Mouse (Mus musculus) heart, postnatal 10 days (tissue): ENCODE measurements around the gene Gemin5. TPM values are rescaled to one million over a fixed set of nuclear protein-coding genes. Genes with fewer than 3 reads are reported as not detected.
A peak's percentile ranks its signal among the peaks of the same experiment; 100 is the strongest.
"Not testable (repeated sequence)": the region's sequence is repeated elsewhere in the genome, so short reads cannot be mapped to it uniquely, and the experiment has no call there.

Source experiments
- DNase-seq, 2 experiments: peaks; one replicate each; pipeline ENCODE4 v3.0.0; 2021
- intact Hi-C: fragments of 180-260 bp; cut with DNase I; formaldehyde crosslinking; loops from one replicate; pipeline ENCODE4 v1.15.1; 2025
- total RNA-seq, 2 experiments: library from RNA; stranded (reverse); gene quantifications; 2 replicates each; pipeline ENCODE4 v1.2.3; 2021

Gemin5 gene
- total RNA-seq, 2 experiments from 2014 or later = 10.2 to 11.9 TPM

DNA sequence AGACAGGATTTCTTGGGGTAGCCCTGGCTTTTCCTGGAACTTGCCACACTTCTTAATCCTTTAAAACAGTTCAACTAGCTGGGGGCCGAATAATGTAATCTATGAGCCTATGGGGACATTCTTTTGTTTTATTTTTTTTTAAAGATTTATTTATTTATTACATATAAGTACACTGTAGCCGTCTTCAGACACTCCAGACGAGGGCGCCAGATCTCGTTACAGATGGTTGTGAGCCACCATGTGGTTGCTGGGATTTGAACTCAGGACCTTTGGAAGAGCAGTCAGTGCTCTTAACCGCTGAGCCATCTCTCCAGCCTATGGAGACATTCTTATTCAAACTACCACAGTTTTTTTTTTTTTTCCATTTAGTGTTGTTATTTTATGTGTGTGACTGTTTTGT is 11.6 kb upstream of the Gemin5 start:
- DNase-seq = not testable (repeated sequence)
- intact Hi-C loops = loop anchor here (1.0 to 5.0 kb wide), 2 partner anchors 45 to 457 kb away; no protein-coding TSS in a partner anchor

DNA sequence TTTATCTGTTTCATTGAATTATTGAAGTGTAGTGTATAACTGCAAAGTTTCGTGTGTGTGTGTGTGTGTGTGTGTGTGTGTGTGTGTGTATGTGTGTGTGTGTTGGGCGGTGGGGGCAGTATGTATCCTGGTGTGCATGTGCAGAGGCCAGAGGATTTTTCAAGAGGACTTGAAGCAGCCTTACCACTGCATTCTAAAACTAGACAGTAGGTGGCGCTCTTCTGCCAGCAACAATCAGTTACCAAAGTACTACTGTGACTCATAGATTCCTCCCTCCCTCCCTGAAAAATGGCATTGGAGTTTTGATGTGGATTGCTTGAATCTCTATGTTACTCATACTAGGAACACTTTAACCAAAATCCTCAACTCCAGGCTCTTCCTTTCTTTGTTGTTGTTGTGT is 11.2 kb upstream of the Gemin5 start:
- intact Hi-C loops = loop anchor here (1.0 kb wide), 1 partner anchor 46 kb away; no protein-coding TSS in a partner anchor
- peak; percentile 82 to 90 for DNase-seq

DNA sequence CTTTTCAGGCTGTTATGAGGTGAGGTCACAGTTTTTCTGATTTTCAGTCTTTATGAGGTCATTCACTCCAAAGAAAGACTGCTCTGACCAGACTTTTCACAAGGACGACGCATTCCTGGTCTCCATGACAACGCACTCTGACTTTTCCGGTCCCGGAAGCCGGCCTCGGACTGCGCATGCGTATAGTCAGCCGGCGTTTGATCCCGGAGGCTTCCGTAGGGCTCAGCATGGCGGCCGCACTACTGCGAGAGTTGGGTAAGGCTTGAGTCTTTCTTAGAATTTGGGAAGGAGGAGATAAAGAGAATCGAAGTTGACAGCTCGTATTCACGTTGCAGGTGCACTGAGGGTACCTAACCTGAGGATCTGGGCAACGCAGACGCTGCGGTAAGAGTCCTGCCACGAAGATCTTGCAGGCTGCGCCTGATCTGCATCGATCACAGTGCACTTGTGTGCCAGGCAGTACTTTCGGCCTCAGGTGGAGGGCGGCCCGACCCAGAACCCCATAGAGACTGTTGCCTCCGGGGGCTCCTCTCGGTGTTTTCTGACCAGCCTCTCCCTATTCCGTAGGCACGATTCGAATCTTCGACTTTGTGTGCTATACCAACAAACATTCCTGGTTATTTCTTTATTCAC is 3.2 kb upstream of the Gemin5 start, which contains the start of gene Mrpl22:
TSS of gene Mrpl22 (plus strand) at position 203 of the 633 bp plus-strand sequence.
- intact Hi-C loops = no loop called here
- DNase-seq = peak; percentile 96 to 99

DNA sequence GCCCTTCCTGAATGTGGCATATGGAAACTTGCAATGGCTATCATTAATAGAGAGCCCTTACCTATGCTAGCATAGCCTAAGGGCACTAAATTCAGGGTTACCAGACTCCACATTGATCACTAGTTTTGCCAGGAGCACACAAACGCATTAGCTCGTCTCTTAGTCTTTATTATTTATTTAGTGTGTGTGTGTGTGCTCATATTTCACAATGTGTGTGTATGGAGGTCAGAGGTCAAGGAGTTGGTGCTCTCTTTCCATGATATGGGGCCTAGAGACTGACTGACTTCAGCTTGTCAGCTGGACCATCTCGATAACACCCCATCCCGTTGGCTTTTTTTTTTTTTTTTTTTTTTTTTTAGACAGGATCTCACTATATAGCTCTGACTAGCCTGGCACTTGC is 1.3 kb upstream of the Gemin5 start:
- intact Hi-C loops = loop anchor here (5.0 kb wide), 2 partner anchors 162 to 217 kb away; partner anchors contain the start of gene Larp1
- DNase-seq = no peak

DNA sequence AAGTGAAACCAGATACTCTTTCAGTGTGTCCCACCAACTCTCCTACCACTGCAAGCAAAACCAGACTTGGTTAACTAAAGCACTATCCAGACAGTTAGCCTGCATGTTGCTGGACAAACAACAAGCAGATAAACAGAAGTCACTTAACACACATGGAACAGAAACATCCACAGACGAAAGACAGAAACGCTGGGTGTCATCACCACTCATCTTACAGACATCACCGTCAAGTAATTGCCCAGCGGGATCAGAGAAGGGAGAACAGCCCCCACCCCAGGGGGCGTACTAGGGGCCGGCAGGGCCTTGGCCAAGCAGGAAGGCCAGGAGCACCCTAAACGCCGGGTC is 545 bp downstream of the Gemin5 start:
- intact Hi-C loops = loop anchor here (5.0 kb wide), 2 partner anchors 160 to 215 kb away; partner anchors contain the start of gene Larp1
- no peak for DNase-seq

DNA sequence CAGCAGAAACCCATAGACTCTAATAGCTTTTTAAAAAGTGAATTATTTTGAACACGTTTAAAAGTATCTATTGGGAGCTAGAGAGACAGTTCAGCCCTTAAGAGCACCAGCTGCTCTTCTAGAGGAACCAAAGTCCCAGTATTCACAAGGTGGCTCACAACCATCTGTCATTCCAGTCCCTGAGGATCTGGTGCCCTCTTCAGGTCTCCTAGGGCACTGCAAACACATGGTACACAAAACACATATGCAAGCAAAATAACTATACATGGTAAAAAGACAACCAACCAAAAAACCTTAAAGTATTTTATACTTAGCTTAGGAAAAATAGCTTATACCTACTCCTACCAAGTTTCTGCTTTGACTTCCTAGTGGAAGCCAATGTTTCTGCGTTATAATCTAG is 3.3 kb downstream of the Gemin5 start:
- intact Hi-C loops = loop anchor here (5.0 kb wide), 2 partner anchors 158 to 213 kb away; partner anchors contain the start of gene Larp1

DNA sequence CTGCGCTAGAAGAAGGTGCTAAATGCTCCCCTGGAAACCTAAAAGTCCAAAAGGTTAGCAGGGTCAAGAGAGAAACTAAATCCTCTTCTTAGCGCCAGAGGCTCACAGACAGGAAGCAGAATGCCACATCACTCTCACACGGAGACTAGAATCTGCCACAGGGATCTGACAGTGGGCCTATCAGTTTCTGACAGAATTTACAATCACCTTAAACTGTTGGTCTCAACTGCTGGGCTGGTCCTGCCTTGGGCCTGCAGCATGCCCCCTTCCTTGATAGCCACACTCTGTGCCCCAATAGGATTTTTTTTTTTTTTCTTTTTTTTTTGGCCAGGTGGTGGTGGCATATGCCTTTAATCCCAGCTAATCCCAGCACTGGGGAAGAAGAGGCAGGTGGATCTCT is 11.5 kb downstream of the Gemin5 start:
- no peak for DNase-seq
- intact Hi-C loops = no loop called here

More for the DNA sequence above, 3.3 kb downstream of the Gemin5 start:
- no peak for DNase-seq

DNA sequence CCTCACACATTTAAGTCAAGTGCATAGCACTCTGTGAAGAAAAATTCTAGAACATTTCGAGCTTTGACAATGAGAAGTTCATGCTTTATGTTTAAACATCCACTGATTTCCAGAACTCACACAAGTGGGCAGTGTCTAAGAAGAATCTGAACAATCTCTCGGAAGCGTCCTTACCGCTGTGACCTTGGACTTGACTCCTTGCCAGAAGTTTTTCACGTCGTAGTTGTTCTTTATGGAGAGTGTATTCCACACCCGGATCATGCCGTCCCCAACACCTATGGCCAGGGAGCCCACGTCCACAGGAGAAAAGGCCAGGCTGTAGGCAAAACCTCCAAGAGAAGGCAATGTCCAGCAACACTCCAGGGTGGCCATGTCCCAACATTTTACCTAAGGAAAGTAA is 12.9 kb downstream of the Gemin5 start:
- DNase-seq = no peak
- intact Hi-C loops = no loop called here

DNA sequence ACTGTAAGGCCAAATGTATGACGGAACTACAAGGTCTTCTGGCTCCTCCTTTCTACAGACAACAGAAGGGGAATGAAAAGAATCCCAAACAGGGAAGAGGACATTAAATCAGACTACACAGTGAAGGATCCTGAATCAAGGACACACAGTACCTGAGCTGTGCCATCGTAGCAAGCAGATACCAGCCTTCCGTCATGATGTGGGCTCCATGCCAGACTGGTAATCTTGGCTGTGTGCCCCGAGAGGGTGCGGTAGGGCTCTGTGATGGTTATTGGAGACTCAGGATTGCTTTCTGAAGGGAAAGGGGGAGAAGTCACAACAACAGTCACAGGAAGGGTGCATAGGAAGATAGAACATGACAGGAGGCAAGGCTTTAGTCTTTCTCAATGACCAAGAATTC is 22.1 kb downstream of the Gemin5 start:
- intact Hi-C loops = no loop called here
- peak; percentile 47 to 54 for DNase-seq

DNA sequence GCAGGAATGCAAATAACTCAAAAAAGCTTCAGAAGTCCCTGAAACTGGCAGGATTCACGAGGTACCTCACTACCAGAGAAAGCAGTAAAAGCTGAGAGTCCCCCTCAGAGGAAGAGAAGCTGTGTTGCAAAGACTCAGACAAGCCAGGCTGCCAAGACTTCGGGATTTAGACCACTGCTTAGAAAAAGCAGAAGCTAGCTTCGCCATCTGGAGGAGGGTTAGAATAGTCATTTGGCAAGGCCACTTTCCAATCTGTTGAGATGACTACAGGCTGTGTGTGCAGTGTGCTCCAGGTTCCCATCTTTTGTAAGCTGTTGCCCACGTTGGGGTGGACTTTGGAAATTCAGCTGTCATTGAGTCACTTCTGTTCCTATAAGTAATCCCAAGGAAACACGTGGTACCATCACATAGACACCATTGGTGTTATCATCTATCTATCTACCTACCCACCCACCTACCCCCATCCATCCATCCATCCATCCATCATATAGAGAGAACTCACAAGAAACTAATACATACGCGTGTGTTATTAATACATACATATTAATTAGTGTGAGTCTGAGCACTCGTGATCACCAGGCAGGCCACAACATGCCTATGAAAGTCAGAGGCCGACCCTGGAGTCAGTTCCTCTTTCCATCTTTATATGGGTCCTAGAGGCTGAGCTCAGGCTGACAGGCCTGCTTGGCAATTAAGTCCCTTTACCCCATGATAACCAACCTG is 24.5 kb downstream of the Gemin5 start:
- intact Hi-C loops = no loop called here
- DNase-seq = no peak

DNA sequence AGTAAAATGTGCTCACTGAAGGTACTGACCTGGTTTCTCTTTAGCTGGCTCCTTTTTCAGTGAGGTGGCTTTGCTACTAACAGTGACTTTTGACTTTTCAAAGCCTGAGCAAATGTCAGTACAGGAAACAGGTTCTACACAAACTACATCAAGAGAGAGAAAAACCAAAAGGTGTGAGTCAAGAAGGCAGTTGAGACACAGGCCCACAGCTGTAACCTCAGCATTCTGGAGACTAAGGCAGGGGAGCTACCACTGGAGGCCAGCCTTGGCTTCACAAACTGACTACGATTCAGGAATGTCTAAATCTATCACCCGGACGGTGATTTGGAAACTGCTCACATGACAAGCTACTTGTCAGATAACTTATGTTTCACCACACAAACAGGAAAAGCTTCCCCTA is 28.9 kb downstream of the Gemin5 start:
- intact Hi-C loops = no loop called here
- DNase-seq = no peak

DNA sequence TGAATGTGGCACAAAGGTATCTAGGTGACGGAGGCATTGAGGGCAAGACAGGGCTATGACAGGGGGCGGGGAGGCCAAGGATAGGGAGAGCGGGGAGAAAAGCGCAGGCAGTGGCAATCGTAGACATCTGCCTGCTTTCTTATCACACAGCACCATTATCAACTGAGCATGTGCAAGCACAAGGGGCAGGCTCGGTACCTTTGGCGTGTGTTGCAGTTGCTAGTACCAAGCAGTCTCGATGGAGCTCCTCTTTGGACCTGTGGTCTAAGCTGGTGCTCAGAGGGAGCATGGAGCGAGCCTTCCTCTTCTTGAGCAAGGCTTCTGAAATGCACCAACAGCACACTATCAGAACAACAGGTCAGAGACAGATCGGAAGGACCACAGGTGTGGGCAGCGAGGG is 29.5 kb downstream of the Gemin5 start:
- intact Hi-C loops = no loop called here
- no peak for DNase-seq

DNA sequence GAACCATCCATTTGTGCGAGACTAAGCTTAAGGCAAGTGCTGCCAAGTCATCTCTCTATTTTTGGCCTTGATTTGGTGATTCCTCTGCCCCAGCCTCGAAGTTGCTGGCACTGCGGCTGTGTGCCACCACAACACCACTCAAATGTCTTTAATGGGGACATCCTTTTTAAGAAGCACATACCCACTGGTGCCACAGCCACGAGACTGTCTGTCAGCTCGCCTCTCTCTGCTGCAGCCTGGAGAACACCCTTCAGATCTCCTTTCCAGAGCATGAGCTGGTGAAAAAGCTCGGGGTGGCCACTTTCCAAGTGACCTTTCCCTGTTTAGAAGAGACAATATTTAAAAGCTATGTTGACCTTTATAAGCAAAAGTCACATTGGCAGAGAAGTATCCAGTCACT is 31.7 kb downstream of the Gemin5 start:
- intact Hi-C loops = no loop called here
- no peak for DNase-seq

DNA sequence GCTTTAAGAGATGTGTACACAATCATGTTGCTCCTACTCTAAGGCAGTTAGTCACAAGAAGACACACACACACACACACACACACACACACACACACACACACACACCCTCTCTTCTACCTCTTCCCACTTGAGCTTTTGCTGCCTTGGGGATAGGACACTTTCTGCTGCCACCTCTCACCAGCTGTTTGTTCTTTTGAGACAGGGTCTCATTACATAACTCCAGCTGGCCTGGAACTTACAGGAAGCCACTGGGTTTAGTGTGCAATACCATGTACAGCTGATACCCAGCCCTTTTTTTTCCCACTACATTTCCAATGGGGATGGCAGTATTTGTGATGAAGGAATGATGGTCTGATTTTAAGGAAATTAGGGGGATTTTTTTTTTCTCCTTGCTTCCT is 33.0 kb downstream of the Gemin5 start:
- no peak for DNase-seq
- intact Hi-C loops = no loop called here

DNA sequence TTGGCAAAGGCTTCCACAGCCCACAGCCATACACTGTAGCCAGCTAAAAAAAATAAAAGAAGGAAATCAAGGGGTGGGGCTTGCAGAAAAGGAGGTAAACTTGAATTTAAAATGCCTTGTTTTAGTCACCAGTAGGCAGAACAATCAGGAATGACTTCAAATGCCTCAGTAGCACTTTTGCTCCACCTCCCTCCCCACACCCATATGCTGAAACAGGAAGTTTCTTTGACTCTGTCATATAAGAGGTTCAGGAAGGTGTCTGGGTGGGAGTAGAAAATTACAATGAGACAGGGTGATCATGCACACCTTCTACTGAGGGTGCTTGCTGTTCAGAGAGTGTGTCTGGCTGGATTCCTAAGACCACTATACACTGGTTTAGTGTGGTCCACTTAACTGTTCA is 33.5 kb downstream of the Gemin5 start:
- DNase-seq = no peak
- intact Hi-C loops = no loop called here

DNA sequence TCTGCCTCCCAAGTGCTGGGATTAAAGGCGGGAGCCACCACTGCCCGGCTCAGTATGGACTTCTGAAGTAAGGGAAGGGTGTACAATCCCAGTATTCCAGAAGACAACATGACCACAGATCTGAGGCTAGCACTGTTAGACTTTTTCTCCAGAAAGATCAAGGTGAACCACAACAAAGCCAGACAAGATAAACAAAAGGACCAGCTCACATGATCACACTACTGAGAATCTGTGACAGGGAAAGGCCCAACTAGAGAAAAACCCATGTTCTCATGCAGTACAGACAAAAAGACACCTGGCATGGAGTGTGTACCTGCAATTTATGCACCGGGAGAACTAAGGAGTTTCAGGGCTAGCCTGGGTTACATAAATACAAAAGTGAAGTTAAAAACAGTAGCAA is 36.3 kb downstream of the Gemin5 start:
- intact Hi-C loops = no loop called here
- DNase-seq = no peak

DNA sequence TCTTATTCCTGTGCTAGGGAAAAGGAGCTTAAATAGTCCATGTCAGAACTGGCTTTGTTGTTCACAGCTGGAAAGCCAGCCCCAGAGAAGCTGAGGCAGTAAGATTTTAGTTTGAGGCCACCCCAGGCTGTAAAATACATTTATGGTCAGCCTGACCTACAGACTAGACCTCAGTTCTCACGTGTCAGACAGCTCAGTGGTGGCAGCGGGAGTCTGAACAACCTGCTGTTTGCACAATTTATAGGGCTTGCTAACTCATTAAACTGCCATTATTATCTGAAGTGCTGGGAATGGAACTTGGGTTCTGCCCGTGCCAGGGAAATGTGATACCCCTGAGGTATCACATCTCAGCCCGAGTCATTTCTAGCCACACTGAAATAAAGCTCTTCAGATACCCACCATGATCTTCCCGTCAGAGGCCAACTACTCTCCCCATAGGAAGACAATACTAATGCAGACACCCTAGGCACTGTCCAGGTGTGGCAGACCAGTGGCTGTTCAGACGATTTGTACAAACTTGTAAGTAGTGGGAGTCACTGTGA is 39.0 kb downstream of the Gemin5 start:
- no peak for DNase-seq
- intact Hi-C loops = no loop called here

DNA sequence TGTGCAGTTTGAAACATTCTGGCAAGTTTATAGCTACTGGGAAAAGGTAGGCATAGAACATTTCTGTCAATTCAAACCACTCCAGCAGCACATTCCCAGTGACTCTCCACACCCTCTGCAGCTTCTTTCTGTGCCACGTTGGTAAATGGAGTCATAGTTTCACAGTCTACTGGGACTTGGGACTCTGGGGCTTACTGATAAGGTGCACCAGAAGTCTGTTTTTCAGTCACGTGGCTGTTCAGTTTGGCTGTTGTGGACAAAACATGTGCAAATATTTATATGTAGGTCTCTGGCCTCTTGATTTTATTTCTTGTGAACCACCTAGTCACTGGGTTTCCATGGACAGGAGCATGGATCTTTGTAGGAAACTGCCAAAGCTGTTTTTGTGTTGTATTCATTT is 40.8 kb downstream of the Gemin5 start:
- intact Hi-C loops = no loop called here
- DNase-seq = no peak

DNA sequence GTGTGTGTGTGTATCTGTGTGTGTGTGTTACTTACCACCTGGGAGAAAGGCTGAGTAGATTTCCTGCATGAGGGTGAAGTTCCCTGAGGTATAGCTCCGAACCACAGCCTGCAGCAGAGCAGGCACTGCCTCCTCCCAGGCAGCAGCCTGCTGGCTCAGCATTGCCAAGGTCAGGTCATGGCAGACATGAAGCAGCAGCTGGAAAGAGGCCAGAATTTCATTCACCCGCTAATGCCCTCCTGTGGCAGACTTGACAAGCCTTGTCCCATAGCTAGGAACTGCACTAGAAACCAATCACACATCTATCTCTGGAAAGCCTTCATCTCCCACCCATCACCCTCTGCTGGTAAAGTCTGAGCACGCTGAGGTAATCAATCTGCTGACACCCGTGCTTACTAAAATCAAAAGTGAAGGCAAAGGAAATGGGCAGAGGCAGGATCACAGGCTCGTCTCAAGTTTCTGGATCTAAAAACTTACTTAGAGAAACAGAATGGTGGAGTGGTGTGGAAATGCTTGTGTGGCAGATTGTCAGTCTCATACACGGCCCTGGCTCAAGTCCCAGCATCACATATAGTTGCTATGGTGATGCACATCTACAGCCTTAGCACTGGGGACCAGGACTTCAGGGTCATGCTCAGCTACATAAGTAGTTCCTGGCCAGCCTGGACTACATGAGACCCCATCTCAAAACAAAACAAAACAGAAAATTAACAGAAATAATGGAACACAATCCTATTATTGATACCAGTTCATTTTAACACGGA is 41.8 kb downstream of the Gemin5 start:
- DNase-seq = peak; percentile 83 to 85
- intact Hi-C loops = no loop called here

DNA sequence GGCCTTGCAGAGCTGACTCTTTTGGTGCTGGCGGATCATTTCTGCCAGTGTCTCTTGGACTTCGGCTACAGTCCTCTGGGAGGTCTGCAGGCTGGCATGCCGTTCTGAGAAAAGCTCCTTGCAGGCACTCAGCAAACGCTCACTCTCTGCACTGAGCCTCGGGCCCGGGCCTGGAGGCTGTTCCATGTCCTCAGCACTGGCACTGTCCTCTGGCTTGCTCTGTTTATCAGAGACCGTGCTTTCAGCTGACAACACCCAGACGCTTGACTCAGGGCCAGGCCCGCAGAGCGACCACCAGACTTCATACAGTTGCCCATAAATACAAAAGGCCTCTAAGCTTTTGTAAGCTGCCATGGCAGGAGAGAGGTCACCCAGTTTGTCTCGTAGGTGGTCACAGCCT is 43.3 kb downstream of the Gemin5 start:
- no peak for DNase-seq
- intact Hi-C loops = no loop called here

DNA sequence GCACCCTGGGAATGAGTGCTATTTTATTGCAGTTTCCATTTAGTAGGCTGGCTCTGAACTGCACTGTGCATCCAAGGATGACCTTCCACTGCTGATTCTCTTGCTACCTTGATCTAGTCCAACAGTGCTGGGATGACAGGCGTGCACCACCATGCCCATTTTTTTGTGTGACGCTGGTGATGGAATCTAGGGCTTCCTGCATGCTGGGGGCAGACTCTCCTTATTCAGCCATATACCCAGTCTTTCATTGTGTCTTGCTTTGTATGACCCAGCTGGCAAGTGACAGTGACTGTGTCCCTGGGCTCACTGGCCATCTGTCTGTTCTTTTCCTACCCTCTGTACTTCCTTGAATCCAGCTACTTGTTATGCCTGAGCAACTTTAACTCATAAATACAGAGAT is 44.6 kb downstream of the Gemin5 start:
- DNase-seq = no peak
- intact Hi-C loops = no loop called here
